Mouse (Mus musculus) MEL (cell line): ENCODE measurements around the gene Nptn.

Source experiments
- CHD2 ChIP-seq: IDR thresholded peaks from 2 replicates; pipeline ENCODE4 v1.6.1; 2011; ENCODE audit warnings: low read length, improper control_type of control experiment
- CTCF ChIP-seq, 3 experiments: IDR thresholded peaks in 2 of 3; conservative IDR thresholded peaks in 1 of 3; 2 replicates each; pipeline ENCODE4 v1.5.1; 2011 to 2012; ENCODE audit warnings: low read length in 3 of 3, low read depth in 2 of 3, mild to moderate bottlenecking in 2 of 3, improper control_type of control experiment in 1 of 3, inconsistent platforms in 1 of 3, mixed read lengths in 1 of 3, moderate library complexity in 1 of 3; ENCODE audit not compliant: control insufficient read depth in 1 of 3, insufficient read depth in 1 of 3, poor library complexity in 1 of 3, severe bottlenecking in 1 of 3
- GATA1 ChIP-seq: IDR thresholded peaks from 2 replicates; pipeline ENCODE4 v1.6.1; 2011; ENCODE audit warnings: low read depth, low read length, improper control_type of control experiment
- POLR2A ChIP-seq, 2 experiments: IDR thresholded peaks; 2 replicates each; pipeline ENCODE4 v1.6.1; 2011 to 2012; ENCODE audit warnings: low read length in 2 of 2, mild to moderate bottlenecking in 2 of 2, control low read depth in 1 of 2, improper control_type of control experiment in 1 of 2, low read depth in 1 of 2, moderate library complexity in 1 of 2; ENCODE audit not compliant: control insufficient read depth in 1 of 2, insufficient read depth in 1 of 2, poor library complexity in 1 of 2
- POLR2AphosphoS2 ChIP-seq: IDR thresholded peaks from 2 replicates; pipeline ENCODE4 v1.6.1; 2011; ENCODE audit warnings: low read length, improper control_type of control experiment
- TBP ChIP-seq: IDR thresholded peaks from 2 replicates; pipeline ENCODE4 v1.8.0; 2011; ENCODE audit warnings: low read depth, low read length, improper control_type of control experiment
- UBTF ChIP-seq: IDR thresholded peaks from 2 replicates; pipeline ENCODE4 v1.6.1; 2012; ENCODE audit warnings: low read depth, mild to moderate bottlenecking, inconsistent platforms, low read length, improper control_type of control experiment, moderate library complexity, borderline replicate concordance; ENCODE audit not compliant: insufficient read depth
- USF2 ChIP-seq, 2 experiments: IDR thresholded peaks; 2 replicates each; pipeline ENCODE4 v1.6.1; 2011 to 2012; ENCODE audit warnings: improper control_type of control experiment in 2 of 2, low read length in 2 of 2, borderline replicate concordance in 1 of 2, inconsistent platforms in 1 of 2, low read depth in 1 of 2, mild to moderate bottlenecking in 1 of 2; ENCODE audit not compliant: insufficient read depth in 1 of 2
- ZNF384 ChIP-seq: IDR thresholded peaks from 2 replicates; pipeline ENCODE4 v1.6.1; 2012; ENCODE audit warnings: low read depth, mild to moderate bottlenecking, inconsistent platforms, low read length, improper control_type of control experiment

DNA sequence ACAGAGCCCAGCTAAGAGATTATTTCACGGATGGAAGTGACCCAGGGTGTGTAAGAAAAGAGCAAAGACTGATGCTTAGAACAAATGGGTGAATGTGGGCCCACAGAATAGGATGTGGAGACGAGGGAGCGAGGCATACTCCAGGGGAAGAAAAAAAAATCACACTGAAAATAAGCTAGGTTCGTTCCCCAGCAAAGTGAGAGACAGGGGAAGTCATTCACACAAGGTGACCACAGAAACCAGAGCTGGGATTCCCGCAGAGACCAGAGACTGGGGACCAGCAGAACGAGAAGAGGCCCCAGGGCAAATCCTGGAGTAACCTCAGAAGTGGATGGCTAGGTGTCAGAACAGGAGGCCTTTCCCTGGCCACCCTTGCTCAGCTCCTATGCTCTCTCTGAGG, 36.6 kb upstream of the Nptn start:
- no peak for TF ChIP-seq POLR2AphosphoS2
- TF ChIP-seq ZNF384 = no peak
- TF ChIP-seq GATA1 = no peak
- TF ChIP-seq CTCF (IDR thresholded peaks at IDR 0.05 in 2 of 3, conservative IDR thresholded peaks at IDR 0.05 in 1 of 3; ENCODE audit: control insufficient read depth in 1 of 3, insufficient read depth in 1 of 3, low read depth in 2 of 3, low read length in 3 of 3, poor library complexity in 1 of 3, severe bottlenecking in 1 of 3) = no peak
- TF ChIP-seq UBTF = no peak
- TF ChIP-seq POLR2A (IDR thresholded peaks at IDR 0.05; ENCODE audit: control insufficient read depth in 1 of 2, insufficient read depth in 1 of 2, low read depth in 1 of 2, low read length in 2 of 2, poor library complexity in 1 of 2) = no peak
- no peak for TF ChIP-seq TBP
- TF ChIP-seq CHD2 = no peak
- TF ChIP-seq USF2 (IDR thresholded peaks at IDR 0.05; ENCODE audit: borderline replicate concordance in 1 of 2, insufficient read depth in 1 of 2, low read depth in 1 of 2, low read length in 2 of 2) = no peak
